Mouse (Mus musculus): ENCODE measurements at regions not wholly inside any gene's neighbourhood (a gene's known extent, or its start where the extent isn't known, plus 50 kb on each side); places are given as distances from the start of the nearest gene placed in this dataset.

- no peak for TF ChIP-seq ZNF384 (IDR thresholded peaks at IDR 0.05; ENCODE audit: low read depth, low read length)
- no peak for TF ChIP-seq ZC3H11A (IDR thresholded peaks at IDR 0.05; ENCODE audit: borderline replicate concordance, low read depth, low read length)
- TF ChIP-seq CHD2 (IDR thresholded peaks at IDR 0.05; ENCODE audit: low read depth, low read length) = no peak
These were observed 253.3 kb downstream of the Tpbg start for GRCm38 (mm10) chr9:86095460-86095859.

Data from ES-E14 (cell line).